Mouse (Mus musculus) stomach, postnatal 0 days (tissue): ENCODE results near the gene Cnpy3. TPM values are rescaled to one million over a fixed set of nuclear protein-coding genes. Genes with fewer than 3 reads are reported as not detected.

Experiments
- ATAC-seq: fragments of 200-750 bp; cut with Nextera tagmentation; 2 replicates; pipeline ENCODE4 v1.8.0; 2017; ENCODE audit not compliant: low FRiP score, low TSS enrichment
- DNase-seq: peaks from one replicate; pipeline ENCODE4 v3.0.0-alpha.2; 2016; ENCODE audit warnings: low spot score
- H3K27ac ChIP-seq: fragments of 300-500 bp; sonication (generic); replicated peaks from 2 replicates; pipeline ENCODE4 v1.5.1; 2014; ENCODE audit warnings: mild to moderate bottlenecking, control low read depth
- H3K27me3 ChIP-seq: fragments of 300-500 bp; sonication (generic); 2 replicates; pipeline ENCODE4 v1.6.1; 2014; ENCODE audit warnings: low read length; ENCODE audit not compliant: control insufficient read depth, insufficient read depth
- H3K36me3 ChIP-seq: fragments of 300-500 bp; sonication (generic); 2 replicates; pipeline ENCODE4 v1.6.1; 2014; ENCODE audit warnings: low read length, mixed read lengths; ENCODE audit not compliant: control insufficient read depth, insufficient read depth
- H3K4me1 ChIP-seq: fragments of 300-500 bp; sonication (generic); replicated peaks from 2 replicates; pipeline ENCODE4 v1.6.1; 2014; ENCODE audit warnings: antibody characterized with exemption; ENCODE audit not compliant: control insufficient read depth, insufficient read depth
- H3K4me2 ChIP-seq: fragments of 300-500 bp; sonication (generic); replicated peaks from 2 replicates; pipeline ENCODE4 v1.6.1; 2014; ENCODE audit warnings: low read depth, mild to moderate bottlenecking, control low read depth, moderate library complexity
- H3K4me3 ChIP-seq: fragments of 300-500 bp; sonication (generic); 2 replicates; pipeline ENCODE4 v1.5.1; 2014; ENCODE audit warnings: low read depth, low read length, control low read depth
- H3K9ac ChIP-seq: fragments of 300-500 bp; sonication (generic); 2 replicates; pipeline ENCODE4 v1.6.1; 2014; ENCODE audit warnings: mild to moderate bottlenecking, low read length, control low read depth, mixed read lengths
- H3K9me3 ChIP-seq: fragments of 300-500 bp; sonication (generic); 2 replicates; pipeline ENCODE4 v1.6.1; 2016; ENCODE audit warnings: low read length; ENCODE audit not compliant: control insufficient read depth
- CTCF ChIP-seq: IDR thresholded peaks from 2 replicates; pipeline ENCODE4 v1.5.1; 2016; ENCODE audit warnings: antibody characterized with exemption, low read depth, mild to moderate bottlenecking, moderate library complexity
- EP300 ChIP-seq: optimal IDR thresholded peaks from 2 replicates; pipeline ENCODE3; 2016; ENCODE audit warnings: antibody characterized with exemption
- WGBS: fragments of 180-500 bp; shearing (Covaris S2); extraction: QIAGEN DNeasy Blood & Tissue Kit; methylation state at CpG from one replicate; pipeline ENCODE4 v1.1.7; 2014; 5-methylcytosine and 5-hydroxymethylcytosine counted together
- polyA plus RNA-seq: library from polyadenylated mRNA; unstranded; fragments of >200 nt; fragmentation: Nextera tagmentation; extraction: Ambion mirVana; gene quantifications from 2 replicates; pipeline ENCODE4 v1.2.1, GENCODE M21; 2015

The Cnpy3 gene
- polyA plus RNA-seq, 1 experiment from 2014 or later = 39.0 TPM

DNA sequence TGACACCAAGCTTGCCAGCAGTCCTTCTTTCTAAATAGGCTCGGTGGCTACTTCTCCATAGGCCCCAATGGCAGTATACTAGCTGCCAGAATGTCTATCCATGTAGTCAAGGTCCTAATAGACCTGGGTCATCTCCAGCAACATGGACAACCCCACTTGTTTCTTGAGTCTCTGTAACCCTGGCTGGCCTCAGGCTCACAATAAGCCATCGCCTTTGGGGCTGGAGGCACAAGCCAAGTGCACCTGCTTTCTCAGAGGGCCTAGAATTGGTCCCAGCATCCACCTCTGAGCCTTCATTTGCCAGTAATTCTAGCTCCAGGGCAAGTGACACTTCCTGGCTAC lies 22.1 kb upstream of the Cnpy3 start:
- Histone ChIP-seq H3K4me3 (no peak overlapping the region), H3K27ac (0 out of 2 replicates have a peak overlapping the region, but pooled peaks have one; percentile 24), H3K27me3 (no peaks in the 10 kb centered on the region), H3K9me3 (no peaks in the 10 kb centered on the region), H3K4me2 (peak overlapping the region; percentile 85; the same call in 1 of the 2 replicates), H3K4me1 (no peaks in the 10 kb centered on the region; the same call in 1 of the 2 replicates), H3K36me3 (peaks cover 10% of the 10 kb centered on the region; the same call in 1 of the 2 replicates), H3K9ac (peak overlapping the region; percentile 31; the same call in 1 of the 2 replicates)
- TF ChIP-seq EP300 = no peak
- no peak for TF ChIP-seq CTCF
- ATAC-seq = no peak
- DNase-seq = no peak
- WGBS = 51% methylated on average over 2 of the region's 2 CpGs

GRCm38 (mm10) chr17:46773278-46774130 lies 21.5 kb upstream of the Cnpy3 start:
- Histone ChIP-seq H3K27ac (peak overlapping the region; percentile 90), H3K36me3 (peaks cover 10% of the 10 kb centered on the region; the same call in 1 of the 2 replicates)
- 6% methylated on average over 19 of the region's 20 CpGs for WGBS

DNA sequence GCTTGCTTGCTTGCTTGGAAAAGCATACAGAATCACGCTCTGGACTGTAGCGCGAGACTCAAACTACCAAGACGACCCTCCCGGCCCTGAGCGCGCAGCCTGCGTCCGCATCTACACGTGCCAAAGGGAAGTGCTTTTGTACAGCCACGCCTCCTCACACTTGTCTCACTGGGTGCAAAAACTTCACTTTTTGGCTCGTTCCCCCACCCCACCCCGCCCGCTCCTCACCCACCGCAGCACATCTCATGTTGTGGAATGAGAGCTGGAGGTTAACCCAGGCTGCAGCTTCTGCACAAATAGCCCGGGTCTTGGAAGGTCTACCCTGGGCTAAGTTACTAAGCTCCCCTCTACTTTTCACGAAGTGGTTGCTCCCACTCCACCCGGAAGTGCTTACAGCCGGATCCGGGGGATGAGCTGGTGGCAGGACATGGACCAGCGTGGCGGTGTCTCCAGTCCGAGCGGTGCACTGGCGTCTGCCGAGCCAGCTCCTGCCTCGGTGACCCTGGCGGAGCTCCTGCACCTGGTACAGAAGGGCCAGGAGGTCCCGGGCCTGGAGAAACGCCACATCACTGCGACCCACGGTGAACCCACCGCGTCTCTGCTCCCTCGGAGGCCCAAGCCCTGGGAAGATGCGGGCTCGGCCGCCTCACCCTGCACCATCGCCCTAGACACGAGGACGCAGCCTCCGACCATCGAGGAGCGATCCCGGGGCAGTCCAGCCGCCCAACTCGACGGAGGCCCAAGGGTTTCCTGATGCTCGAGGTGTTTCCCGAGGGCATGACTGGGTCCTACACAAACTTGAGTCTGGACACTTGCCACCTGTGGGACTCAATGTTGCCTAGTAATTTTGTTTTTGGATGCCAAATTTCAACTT lies 20.6 kb upstream of the Cnpy3 start, which contains the start of gene 2310039H08Rik:
2310039H08Rik (plus strand) TSS at position 232 of the 874 bp plus-strand sequence.
- Histone ChIP-seq H3K4me3 (peak within 1 kb of the TSS; percentile 86), H3K4me2 (peak within 1 kb of the TSS; percentile 85), H3K9me3 (no peaks in the 10 kb centered on the region), H3K9ac (peak within 1 kb of the TSS; percentile 81), H3K36me3 (peaks cover 8% of the 10 kb centered on the region; the same call in 1 of the 2 replicates), H3K4me1 (no peaks in the 10 kb centered on the region; the same call in 1 of the 2 replicates), H3K27me3 (no peaks in the 10 kb centered on the region), H3K27ac (peak within 1 kb of the TSS; percentile 90)
- peak; percentile 83 for DNase-seq
- under 1% methylated on average over 50 of the region's 50 CpGs for WGBS
- peak; percentile 80 for ATAC-seq
- TF ChIP-seq CTCF = no peak
- TF ChIP-seq EP300 = no peak

More at GRCm38 (mm10) chr17:46773278-46774130, 21.5 kb upstream of the Cnpy3 start:
- Histone ChIP-seq H3K4me2 (peak overlapping the region; percentile 85), H3K27me3 (no peaks in the 10 kb centered on the region), H3K4me1 (no peaks in the 10 kb centered on the region; the same call in 1 of the 2 replicates), H3K4me3 (peak overlapping the region; percentile 86), H3K9me3 (no peaks in the 10 kb centered on the region), H3K9ac (peak overlapping the region; percentile 81)
- TF ChIP-seq EP300 (no peak), CTCF (peak; percentile 55)
- ATAC-seq = peak; percentile 46
- peak; percentile 42 for DNase-seq

GRCm38 (mm10) chr17:46772038-46772403 lies 20.0 kb upstream of the Cnpy3 start:
- Histone ChIP-seq H3K27me3 (no peaks in the 10 kb centered on the region), H3K9ac (peak overlapping the region; percentile 81), H3K9me3 (no peaks in the 10 kb centered on the region), H3K4me2 (peak overlapping the region; percentile 85), H3K36me3 (0 out of 2 replicates have a peak, but pooled peaks cover 4% of the 10 kb centered on the region), H3K27ac (peak overlapping the region; percentile 90), H3K4me1 (no peaks in the 10 kb centered on the region; the same call in 1 of the 2 replicates), H3K4me3 (peak overlapping the region; percentile 86)
- ATAC-seq = no peak
- TF ChIP-seq CTCF (no peak), EP300 (no peak)
- 3% methylated on average over 5 of the region's 5 CpGs for WGBS
- no peak for DNase-seq

- Histone ChIP-seq H3K27me3 (no peaks in the 10 kb centered on the region), H3K4me2 (peak overlapping the region; percentile 85), H3K9ac (peak overlapping the region; percentile 81), H3K4me1 (no peaks in the 10 kb centered on the region; the same call in 1 of the 2 replicates), H3K9me3 (no peaks in the 10 kb centered on the region), H3K4me3 (peak overlapping the region; percentile 86), H3K27ac (peak overlapping the region; percentile 90; the same call in 1 of the 2 replicates), H3K36me3 (0 out of 2 replicates have a peak, but pooled peaks cover 4% of the 10 kb centered on the region)
- ATAC-seq (no peak), DNase-seq (no peak)
- 59% methylated on average over 17 of the region's 17 CpGs for WGBS
- TF ChIP-seq EP300 (no peak), CTCF (no peak)
Observed at GRCm38 (mm10) chr17:46771616-46772015, 19.6 kb upstream of the Cnpy3 start.
